Mouse (Mus musculus) E14TG2a.4 (cell line): Measurements from ENCODE around the gene Ngly1.

Experiments used
- H3K27me3 ChIP-seq: 2 replicates; pipeline ENCODE4 v1.6.1; 2014; ENCODE audit warnings: low read length, control low read depth; ENCODE audit not compliant: insufficient read depth
- H3K36me3 ChIP-seq: 2 replicates; pipeline ENCODE4 v1.6.1; 2014; ENCODE audit warnings: low read length, control low read depth; ENCODE audit not compliant: insufficient read depth
- H3K4me1 ChIP-seq: replicated peaks from 2 replicates; pipeline ENCODE4 v1.6.1; 2014; ENCODE audit warnings: low read depth, low read length, control low read depth
- H3K4me3 ChIP-seq: replicated peaks from 2 replicates; pipeline ENCODE4 v1.5.1; 2014; ENCODE audit warnings: mild to moderate bottlenecking, low read length
- H3K9me3 ChIP-seq: 2 replicates; pipeline ENCODE4 v1.6.1; 2014; ENCODE audit warnings: low read length, control low read depth
- CTCF ChIP-seq: conservative IDR thresholded peaks from 2 replicates; pipeline ENCODE4 v1.5.1; 2014; ENCODE audit warnings: low read length
- NANOG ChIP-seq: IDR thresholded peaks from 2 replicates; pipeline ENCODE4 v1.6.1; 2014; ENCODE audit warnings: borderline replicate concordance, low read length, mixed read lengths
- POU5F1 ChIP-seq: IDR thresholded peaks from 2 replicates; pipeline ENCODE4 v1.6.1; 2014; ENCODE audit warnings: low read length, borderline replicate concordance

Gene Ngly1

DNA sequence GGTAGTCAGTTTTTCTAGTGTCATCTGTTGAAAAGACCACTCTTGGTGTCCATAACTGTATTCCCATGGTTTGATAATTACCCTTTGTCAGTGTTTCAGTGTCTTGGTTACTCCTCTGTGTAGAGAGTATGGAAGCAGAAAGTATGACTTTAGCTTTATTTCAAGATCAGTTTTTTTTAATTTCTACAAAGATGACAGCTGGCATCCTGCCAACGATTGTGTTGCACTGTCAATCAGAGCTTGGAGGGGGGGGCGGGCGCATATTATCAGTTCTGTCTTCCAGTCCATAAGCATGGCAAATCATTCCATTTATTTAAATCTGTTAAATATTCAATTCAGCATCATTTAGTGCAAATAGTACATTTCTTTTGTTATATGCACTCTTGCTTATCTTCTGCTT is 85.2 kb downstream of the Ngly1 start:
- no peak overlapping the region for H3K4me3 ChIP-seq
- H3K27me3 ChIP-seq: no peaks in the 10 kb centered on the region
- no peaks in the 10 kb centered on the region for H3K36me3 ChIP-seq
- TF ChIP-seq POU5F1 (no peak), CTCF (no peak), NANOG (no peak)
- H3K4me1 ChIP-seq: peaks cover 30% of the 10 kb centered on the region
- H3K9me3 ChIP-seq: no peaks in the 10 kb centered on the region

DNA sequence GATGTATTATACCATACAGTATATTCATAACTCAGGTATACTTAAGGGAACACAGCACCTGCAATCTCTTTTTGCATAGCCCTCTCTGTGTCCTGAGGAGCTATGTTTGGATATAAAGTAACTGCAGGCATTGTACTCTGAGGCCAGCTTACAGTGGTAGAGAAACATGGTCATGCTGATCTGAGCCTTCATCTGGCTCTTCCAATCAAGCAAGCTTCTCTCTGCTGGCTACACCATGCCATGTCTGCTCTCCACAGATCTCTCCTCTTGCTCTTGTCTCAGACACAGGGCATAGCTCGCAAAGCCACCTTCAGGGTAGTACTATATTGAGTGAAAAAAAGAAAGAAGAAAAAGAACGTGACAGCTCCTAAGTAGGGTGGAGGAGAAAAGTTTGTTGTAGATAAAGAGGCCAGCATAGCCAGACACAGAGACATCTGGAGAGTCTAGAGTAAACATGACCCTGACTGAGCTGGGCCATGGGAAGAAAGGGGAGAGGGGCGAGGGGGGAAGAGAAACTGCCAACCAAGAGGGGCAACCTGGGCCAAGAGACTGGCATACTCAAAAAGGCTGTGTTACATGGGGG is 86.8 kb downstream of the Ngly1 start:
- Histone ChIP-seq H3K4me3 (no peak overlapping the region), H3K36me3 (no peaks in the 10 kb centered on the region), H3K4me1 (peaks cover 19% of the 10 kb centered on the region), H3K9me3 (no peaks in the 10 kb centered on the region), H3K27me3 (no peaks in the 10 kb centered on the region)
- TF ChIP-seq POU5F1: no peak
- TF ChIP-seq NANOG: no peak
- TF ChIP-seq CTCF: no peak

- Histone ChIP-seq H3K4me1 (peaks cover 5% of the 10 kb centered on the region; the same call in 1 of the 2 replicates), H3K36me3 (no peaks in the 10 kb centered on the region), H3K9me3 (no peaks in the 10 kb centered on the region), H3K27me3 (no peaks in the 10 kb centered on the region), H3K4me3 (no peak overlapping the region)
- TF ChIP-seq CTCF (no peak), POU5F1 (no peak), NANOG (no peak)
These were observed 98.4 kb downstream of the Ngly1 start for GRCm38 (mm10) chr14:16347505-16347904.

DNA sequence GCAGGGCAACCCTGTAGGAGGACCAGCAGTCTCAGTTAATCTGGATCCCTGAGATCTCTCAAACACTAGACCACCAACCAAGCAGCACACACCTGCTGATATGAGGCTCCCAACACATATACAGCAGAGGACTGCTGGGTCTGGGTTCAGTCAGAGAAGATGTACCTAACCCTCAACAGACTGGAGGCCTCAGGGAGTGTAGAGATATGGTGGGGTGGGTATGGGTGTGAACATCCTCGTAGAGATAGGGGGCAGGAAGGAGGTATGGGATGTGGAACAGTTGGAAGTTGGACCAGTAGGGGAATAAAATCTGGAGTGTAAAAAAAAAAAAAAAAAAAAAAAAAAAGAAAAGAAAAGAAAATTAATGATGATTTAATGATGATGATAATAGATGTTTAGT is 110.6 kb downstream of the Ngly1 start:
- Histone ChIP-seq H3K4me3 (no peak overlapping the region), H3K27me3 (peaks cover 4% of the 10 kb centered on the region), H3K36me3 (no peaks in the 10 kb centered on the region), H3K4me1 (peaks cover 11% of the 10 kb centered on the region), H3K9me3 (peaks cover under 1% of the 10 kb centered on the region; the same call in 1 of the 2 replicates)
- no peak for TF ChIP-seq CTCF
- TF ChIP-seq POU5F1: no peak
- no peak for TF ChIP-seq NANOG
